Comparison of ENCODE assay signal across 8 mouse cellular contexts in the genomic region with DNA sequence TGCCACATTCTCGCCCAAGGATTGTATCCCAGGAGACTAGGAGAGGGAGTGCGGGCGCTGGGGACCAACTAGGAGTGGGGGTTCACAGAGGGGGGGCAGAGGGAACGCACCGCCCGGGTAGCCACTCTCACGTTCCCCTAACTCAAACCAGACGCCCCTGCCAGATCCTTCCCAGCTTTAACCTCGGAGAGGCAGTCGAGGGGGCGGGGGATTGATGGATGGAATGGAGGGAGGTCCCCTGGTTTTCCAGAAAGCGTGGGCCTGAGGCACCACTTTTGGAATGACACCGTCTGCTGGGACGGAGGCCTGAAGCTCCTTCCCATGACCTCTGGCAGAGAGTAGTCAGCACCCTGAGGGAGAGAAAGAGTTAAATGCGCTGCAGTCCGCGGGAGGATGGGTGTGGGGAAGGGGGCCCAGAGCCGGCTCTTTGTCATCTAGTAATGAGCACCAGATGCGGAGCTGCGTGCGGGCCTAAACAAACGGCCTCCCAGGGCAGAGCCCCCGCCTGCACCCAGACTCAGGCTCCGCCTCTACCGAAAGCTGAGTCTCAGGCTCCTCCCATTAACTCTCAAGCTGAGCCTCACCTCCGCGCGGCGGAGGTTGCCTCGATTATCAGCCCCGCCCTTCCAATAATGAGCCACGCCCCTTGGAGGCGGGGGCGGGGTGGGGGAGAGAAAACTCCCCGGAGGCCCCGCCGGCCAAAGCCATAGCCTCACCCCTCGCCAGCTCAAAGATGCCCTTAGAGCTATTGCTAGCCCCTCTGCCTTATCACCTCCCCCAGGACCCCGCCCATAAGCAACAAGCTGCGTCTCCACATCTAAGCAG. TPM values are rescaled to one million over a fixed set of nuclear protein-coding genes. Genes with fewer than 3 reads are reported as not detected.
DNase-seq lines count a peak whose midpoint lies in the region; ATAC-seq and TF ChIP-seq lines count a peak whose summit lies in the region.

No protein-coding gene starts in this region.

- H3K4me1 ChIP-seq in cerebellum, adult 2 months (ENCODE audit: control insufficient read depth, insufficient read depth, low read length) = peaks cover 10% of the 10 kb centered on the region
- H3K4me1 ChIP-seq in bone marrow, adult 2 months (ENCODE audit: control insufficient read depth, insufficient read depth, low read length) = peaks cover 3% of the 10 kb centered on the region
- peaks cover 54% of the 10 kb centered on the region for H3K4me1 ChIP-seq in forebrain, embryonic 12.5 days
- peaks cover 68% of the 10 kb centered on the region for H3K4me1 ChIP-seq in limb, embryonic 10.5 days
- H3K4me1 ChIP-seq in midbrain, embryonic 10.5 days = peaks cover 58% of the 10 kb centered on the region

- no peaks in the 10 kb centered on the region for H3K27me3 ChIP-seq in cerebellum, adult 2 months (ENCODE audit: control insufficient read depth, insufficient read depth, low read length)
- H3K27me3 ChIP-seq in forebrain, embryonic 12.5 days = peaks cover 54% of the 10 kb centered on the region
- 0 out of 2 replicates have a peak, but pooled peaks cover 20% of the 10 kb centered on the region for H3K27me3 ChIP-seq in limb, embryonic 10.5 days (ENCODE audit: low read depth, poor library complexity, severe bottlenecking)
- H3K27me3 ChIP-seq in midbrain, embryonic 10.5 days (ENCODE audit: low read depth, poor library complexity, severe bottlenecking) = peaks cover 64% of the 10 kb centered on the region
- peaks cover 2% of the 10 kb centered on the region; the same call in 1 of the 2 replicates for H3K27me3 ChIP-seq in splenic B cell, adult 2 months (ENCODE audit: control insufficient read depth, insufficient read depth, low read length, poor library complexity, severe bottlenecking)

- H3K4me2 ChIP-seq in forebrain, embryonic 12.5 days = peak overlapping the region; percentile 66

- intact Hi-C loops in heart, postnatal 36 days (cut with DNase I) = no loop called here

- DNase-seq in cerebellum, adult 2 months = peak in 1 of 2 experiments; percentile 48
- DNase-seq in cerebellum, adult 11 months = no peak
- DNase-seq in heart, postnatal 36 days = peak; percentile 73 to 81
- DNase-seq in limb, embryonic 10.5 days (ENCODE audit: low spot score) = peak; percentile 95
- DNase-seq in midbrain, embryonic 10.5 days (ENCODE audit: low spot score) = peak; percentile 86
- peak; percentile 79 for DNase-seq in splenic B cell, adult 2 months (ENCODE audit: low read depth, low spot score)

- no peak overlapping the region for H3K27ac ChIP-seq in cerebellum, adult 2 months (ENCODE audit: insufficient read depth, low read length)
- H3K27ac ChIP-seq in bone marrow, adult 2 months (ENCODE audit: control insufficient read depth, insufficient read depth, low read depth, low read length, poor library complexity) = no peak overlapping the region
- H3K27ac ChIP-seq in forebrain, embryonic 12.5 days = peak overlapping the region; percentile 87
- peak overlapping the region; percentile 98 for H3K27ac ChIP-seq in limb, embryonic 10.5 days
- peak overlapping the region; percentile 88 for H3K27ac ChIP-seq in midbrain, embryonic 10.5 days (replicated peaks)

- peak overlapping the region; percentile 51 for H3K9ac ChIP-seq in forebrain, embryonic 12.5 days

- WGBS in cerebellum, adult 2 months = 7% methylated on average over 37 of the region's 40 CpGs
- 8% methylated on average over 40 of the region's 40 CpGs for WGBS in bone marrow, adult 2 months
- WGBS in forebrain, embryonic 12.5 days = under 1% methylated on average over 40 of the region's 40 CpGs
- under 1% methylated on average over 40 of the region's 40 CpGs for WGBS in limb, embryonic 10.5 days
- under 1% methylated on average over 40 of the region's 40 CpGs for WGBS in midbrain, embryonic 10.5 days

- TF ChIP-seq POLR2A in cerebellum, adult 2 months (IDR thresholded peaks at IDR 0.05; ENCODE audit: borderline replicate concordance, insufficient read depth, low read length) = no peak
- no peak for TF ChIP-seq POLR2A in bone marrow, adult 2 months (IDR thresholded peaks at IDR 0.05; ENCODE audit: borderline replicate concordance, control insufficient read depth, low read depth, low read length)

- H3K4me3 ChIP-seq in cerebellum, adult 2 months (replicated peaks; ENCODE audit: insufficient read depth, low read depth, low read length) = peak overlapping the region; percentile 23
- H3K4me3 ChIP-seq in bone marrow, adult 2 months (replicated peaks; ENCODE audit: control insufficient read depth, low read depth, low read length) = peak overlapping the region; percentile 45
- peak overlapping the region; percentile 42 for H3K4me3 ChIP-seq in forebrain, embryonic 12.5 days (replicated peaks)
- H3K4me3 ChIP-seq in limb, embryonic 10.5 days = peak overlapping the region; percentile 67
- peak overlapping the region; percentile 60 for H3K4me3 ChIP-seq in midbrain, embryonic 10.5 days

- TF ChIP-seq CTCF in cerebellum, adult 2 months (IDR thresholded peaks at IDR 0.05; ENCODE audit: borderline replicate concordance, insufficient read depth, low read depth, low read length) = no peak
- no peak for TF ChIP-seq CTCF in bone marrow, adult 2 months (IDR thresholded peaks at IDR 0.05; ENCODE audit: control insufficient read depth, insufficient read depth, low read length)

- H3K9me3 ChIP-seq in forebrain, embryonic 12.5 days = no peaks in the 10 kb centered on the region
- H3K9me3 ChIP-seq in limb, embryonic 10.5 days (replicated peaks) = no peaks in the 10 kb centered on the region
- H3K9me3 ChIP-seq in midbrain, embryonic 10.5 days (replicated peaks) = no peaks in the 10 kb centered on the region

- no peaks in the 10 kb centered on the region for H3K36me3 ChIP-seq in forebrain, embryonic 12.5 days (replicated peaks)
- H3K36me3 ChIP-seq in limb, embryonic 10.5 days = 0 out of 2 replicates have a peak, but pooled peaks cover 3% of the 10 kb centered on the region
- no peaks in the 10 kb centered on the region for H3K36me3 ChIP-seq in midbrain, embryonic 10.5 days
- H3K36me3 ChIP-seq in splenic B cell, adult 2 months (ENCODE audit: control insufficient read depth, insufficient read depth, low read length, poor library complexity, severe bottlenecking) = no peaks in the 10 kb centered on the region

- ATAC-seq in forebrain, embryonic 12.5 days (ENCODE audit: low FRiP score) = peak; percentile 88

RNA-seq across cellular contexts. Expression of a gene that starts 3.9 kb away (rescaled TPM):
- polyA plus RNA-seq in cerebellum, adult 2 months (2012; rRNA removed) = 4.5 and 4.9 TPM in 2 replicates
- polyA plus RNA-seq in bone marrow, adult 2 months (2011; ENCODE audit: insufficient read depth, insufficient read length, low replicate concordance, missing spikeins) = 0.50 and 1.9 TPM in 2 replicates
- 16.4 and 17.1 TPM in 2 replicates for polyA plus RNA-seq in forebrain, embryonic 12.5 days (2016; fragmentation: Nextera tagmentation; extraction: Ambion mirVana)
- 10 to 100 TPM; 13.8 to 15.1 TPM for total RNA-seq in heart, postnatal 36 days (2021)
- 37.1 and 42.5 TPM in 2 replicates for polyA plus RNA-seq in limb, embryonic 10.5 days (2016; fragmentation: Nextera tagmentation; extraction: Ambion mirVana)
- polyA plus RNA-seq in midbrain, embryonic 10.5 days (2016; fragmentation: Nextera tagmentation; extraction: Ambion mirVana) = 25.3 and 34.1 TPM in 2 replicates

RNA-seq across cellular contexts. Expression of a gene that starts 13.6 kb away (rescaled TPM):
- polyA plus RNA-seq in cerebellum, adult 2 months (2012; rRNA removed) = 84.0 and 102 TPM in 2 replicates
- not detected in 2 replicates for polyA plus RNA-seq in bone marrow, adult 2 months (2011; ENCODE audit: insufficient read depth, insufficient read length, low replicate concordance, missing spikeins)
- polyA plus RNA-seq in forebrain, embryonic 12.5 days (2016; fragmentation: Nextera tagmentation; extraction: Ambion mirVana) = 1.7 and 2.0 TPM in 2 replicates
- total RNA-seq in heart, postnatal 36 days (2021) = 1 to 10 TPM; 1.7 to 2.8 TPM
- 2.4 and 2.5 TPM in 2 replicates for polyA plus RNA-seq in limb, embryonic 10.5 days (2016; fragmentation: Nextera tagmentation; extraction: Ambion mirVana)
- polyA plus RNA-seq in midbrain, embryonic 10.5 days (2016; fragmentation: Nextera tagmentation; extraction: Ambion mirVana) = 0.97 and 1.0 TPM in 2 replicates

RNA-seq across cellular contexts. Expression of a gene that starts 16.6 kb away (rescaled TPM):
- polyA plus RNA-seq in cerebellum, adult 2 months (2012; rRNA removed) = 98.4 and 103 TPM in 2 replicates
- polyA plus RNA-seq in bone marrow, adult 2 months (2011; ENCODE audit: insufficient read depth, insufficient read length, low replicate concordance, missing spikeins) = 6.1 and 15.0 TPM in 2 replicates
- 54.4 and 56.4 TPM in 2 replicates for polyA plus RNA-seq in forebrain, embryonic 12.5 days (2016; fragmentation: Nextera tagmentation; extraction: Ambion mirVana)
- 100 to 1,000 TPM in 1 of 2 experiments, 10 to 100 TPM in 1; 89.0 to 102 TPM for total RNA-seq in heart, postnatal 36 days (2021)
- 65.4 and 78.0 TPM in 2 replicates for polyA plus RNA-seq in limb, embryonic 10.5 days (2016; fragmentation: Nextera tagmentation; extraction: Ambion mirVana)
- 85.1 and 90.7 TPM in 2 replicates for polyA plus RNA-seq in midbrain, embryonic 10.5 days (2016; fragmentation: Nextera tagmentation; extraction: Ambion mirVana)

RNA-seq across cellular contexts. Expression of a gene that starts 21.5 kb away (rescaled TPM):
- polyA plus RNA-seq in cerebellum, adult 2 months (2012; rRNA removed) = 2.8 and 3.7 TPM in 2 replicates
- polyA plus RNA-seq in bone marrow, adult 2 months (2011; ENCODE audit: insufficient read depth, insufficient read length, low replicate concordance, missing spikeins) = 0.68 and 3.6 TPM in 2 replicates
- polyA plus RNA-seq in forebrain, embryonic 12.5 days (2016; fragmentation: Nextera tagmentation; extraction: Ambion mirVana) = 0.87 and 1.6 TPM in 2 replicates
- total RNA-seq in heart, postnatal 36 days (2021) = 1 to 10 TPM; 1.8 to 2.1 TPM
- 3.1 and 3.5 TPM in 2 replicates for polyA plus RNA-seq in limb, embryonic 10.5 days (2016; fragmentation: Nextera tagmentation; extraction: Ambion mirVana)
- polyA plus RNA-seq in midbrain, embryonic 10.5 days (2016; fragmentation: Nextera tagmentation; extraction: Ambion mirVana) = 2.5 and 2.8 TPM in 2 replicates

RNA-seq across cellular contexts. Expression of a gene that starts 26.6 kb away (rescaled TPM):
- 89.3 and 90.3 TPM in 2 replicates for polyA plus RNA-seq in cerebellum, adult 2 months (2012; rRNA removed)
- 0.74 and 2.3 TPM in 2 replicates for polyA plus RNA-seq in bone marrow, adult 2 months (2011; ENCODE audit: insufficient read depth, insufficient read length, low replicate concordance, missing spikeins)
- polyA plus RNA-seq in forebrain, embryonic 12.5 days (2016; fragmentation: Nextera tagmentation; extraction: Ambion mirVana) = 168 and 180 TPM in 2 replicates
- total RNA-seq in heart, postnatal 36 days (2021) = under 1 TPM; 0.30 to 0.31 TPM
- polyA plus RNA-seq in limb, embryonic 10.5 days (2016; fragmentation: Nextera tagmentation; extraction: Ambion mirVana) = 20.2 and 28.1 TPM in 2 replicates
- 42.2 and 72.4 TPM in 2 replicates for polyA plus RNA-seq in midbrain, embryonic 10.5 days (2016; fragmentation: Nextera tagmentation; extraction: Ambion mirVana)

Comparison
In these comparisons a context has a peak if more than half of its experiments do, and no peak if none do; other contexts are left out.
1. H3K27ac ChIP-seq: peak in forebrain, embryonic 12.5 days (single experiment), limb, embryonic 10.5 days (single experiment) and midbrain, embryonic 10.5 days (single experiment); none in cerebellum, adult 2 months (single experiment) and bone marrow, adult 2 months (single experiment).
2. RNA of a gene that starts 13.6 kb away (polyA plus RNA-seq): 84.0 to 102 TPM in cerebellum, adult 2 months; 2.4 to 2.5 TPM in limb, embryonic 10.5 days, 1.7 to 2.0 TPM in forebrain, embryonic 12.5 days, 0.97 to 1.0 TPM in midbrain, embryonic 10.5 days and not detected in bone marrow, adult 2 months; every median in the first group is over 10 times any median in the second.
3. Peak in every context shown above with its lines, with median percentiles within 50 percentile points of each other: H3K4me3 ChIP-seq.